Mouse (Mus musculus): ENCODE results near the gene Emsy.

GRCm38 (mm10) chr7:98690126-98690525 is 33.5 kb upstream of the Emsy start:
- TF ChIP-seq MEF2A (IDR thresholded peaks at IDR 0.05; ENCODE audit: borderline replicate concordance, low read depth, low read length) (no peak), CTCF (conservative IDR thresholded peaks at IDR 0.05 in 1 of 2, IDR thresholded peaks at IDR 0.05 in 1 of 2; ENCODE audit: low read depth in 2 of 2, low read length in 2 of 2) (no peak), ETS1 (conservative IDR thresholded peaks at IDR 0.05; ENCODE audit: low read depth, low read length) (no peak), POLR2A (IDR thresholded peaks at IDR 0.05; ENCODE audit: low read depth, low read length) (no peak), NRF1 (IDR thresholded peaks at IDR 0.05; ENCODE audit: low read depth, low read length) (no peak), NELFE (IDR thresholded peaks at IDR 0.05; ENCODE audit: low read depth, low read length) (no peak), ZNF384 (IDR thresholded peaks at IDR 0.05; ENCODE audit: low read depth, low read length) (no peak), MXI1 (IDR thresholded peaks at IDR 0.05; ENCODE audit: low read depth, low read length) (no peak), GABPA (IDR thresholded peaks at IDR 0.05; ENCODE audit: insufficient replicate concordance, low read depth, low read length) (no peak), KAT2A (IDR thresholded peaks at IDR 0.05; ENCODE audit: insufficient replicate concordance, low read length) (no peak), TCF12 (IDR thresholded peaks at IDR 0.05; ENCODE audit: low read depth, low read length) (no peak), USF1 (IDR thresholded peaks at IDR 0.05; ENCODE audit: low read depth, low read length) (no peak), USF2 (conservative IDR thresholded peaks at IDR 0.05; ENCODE audit: low read depth, low read length) (no peak), EP300 (IDR thresholded peaks at IDR 0.05; ENCODE audit: low read length) (no peak)

Data from CH12.LX (cell line).